Mouse (Mus musculus): ENCODE measurements around the gene Lamb3. TPM values are rescaled to one million over a fixed set of nuclear protein-coding genes. Genes with fewer than 3 reads are reported as not detected.

Gene Lamb3
- polyA plus RNA-seq, 1 experiment from 2014 or later, result 34.9 TPM

GRCm38 (mm10) chr1:193197494-193198205, 9.8 kb upstream of the Lamb3 start:
- no peaks in the 10 kb centered on the region for H3K27me3 ChIP-seq (ENCODE audit: control insufficient read depth, insufficient read depth, low read length)
- ATAC-seq (ENCODE audit: low FRiP score, low TSS enrichment), result no peak

GRCm38 (mm10) chr1:193198312-193198711, 9.2 kb upstream of the Lamb3 start:
- DNase-seq (ENCODE audit: low spot score), result no peak
- Histone ChIP-seq H3K9me3 (ENCODE audit: control insufficient read depth, low read length) (no peaks in the 10 kb centered on the region), H3K27ac (replicated peaks) (no peak overlapping the region), H3K4me1 (replicated peaks; ENCODE audit: control insufficient read depth, insufficient read depth) (no peaks in the 10 kb centered on the region), H3K9ac (ENCODE audit: low read length) (no peak overlapping the region), H3K27me3 (ENCODE audit: control insufficient read depth, insufficient read depth, low read length) (no peaks in the 10 kb centered on the region), H3K4me3 (ENCODE audit: low read depth, low read length) (no peak overlapping the region), H3K36me3 (ENCODE audit: control insufficient read depth, insufficient read depth, low read length) (no peaks in the 10 kb centered on the region), H3K4me2 (replicated peaks; ENCODE audit: low read depth) (no peak overlapping the region)
- TF ChIP-seq EP300 (optimal IDR thresholded peaks at IDR 0.05) (no peak), CTCF (IDR thresholded peaks at IDR 0.05; ENCODE audit: low read depth) (peak; percentile 64)
- 90% methylated on average over 2 of the region's 2 CpGs for WGBS
- peak; percentile 39; the same call in 1 of the 2 replicates for ATAC-seq (ENCODE audit: low FRiP score, low TSS enrichment)

More at GRCm38 (mm10) chr1:193197494-193198205, 9.8 kb upstream of the Lamb3 start:
- no peak overlapping the region for H3K4me2 ChIP-seq (replicated peaks; ENCODE audit: low read depth)
- H3K27ac ChIP-seq (replicated peaks), result no peak overlapping the region
- no peak for TF ChIP-seq CTCF (IDR thresholded peaks at IDR 0.05; ENCODE audit: low read depth)
- no peak for TF ChIP-seq EP300 (optimal IDR thresholded peaks at IDR 0.05)
- DNase-seq (ENCODE audit: low spot score), result no peak
- no peak overlapping the region for H3K9ac ChIP-seq (ENCODE audit: low read length)
- H3K4me1 ChIP-seq (replicated peaks; ENCODE audit: control insufficient read depth, insufficient read depth), result no peaks in the 10 kb centered on the region
- 86% methylated on average over 18 of the region's 18 CpGs for WGBS
- no peaks in the 10 kb centered on the region for H3K36me3 ChIP-seq (ENCODE audit: control insufficient read depth, insufficient read depth, low read length)
- no peak overlapping the region for H3K4me3 ChIP-seq (ENCODE audit: low read depth, low read length)
- H3K9me3 ChIP-seq (ENCODE audit: control insufficient read depth, low read length), result no peaks in the 10 kb centered on the region

GRCm38 (mm10) chr1:193200640-193201382, 6.7 kb upstream of the Lamb3 start:
- TF ChIP-seq EP300 (optimal IDR thresholded peaks at IDR 0.05) (no peak), CTCF (IDR thresholded peaks at IDR 0.05; ENCODE audit: low read depth) (no peak)
- no peak for ATAC-seq (ENCODE audit: low FRiP score, low TSS enrichment)
- no peaks in the 10 kb centered on the region for H3K9me3 ChIP-seq (ENCODE audit: control insufficient read depth, low read length)
- 80% methylated on average over 8 of the region's 8 CpGs for WGBS
- no peak for DNase-seq (ENCODE audit: low spot score)
- H3K4me3 ChIP-seq (ENCODE audit: low read depth, low read length), result no peak overlapping the region
- no peak overlapping the region for H3K4me2 ChIP-seq (replicated peaks; ENCODE audit: low read depth)
- H3K36me3 ChIP-seq (ENCODE audit: control insufficient read depth, insufficient read depth, low read length), result no peaks in the 10 kb centered on the region
- H3K27me3 ChIP-seq (ENCODE audit: control insufficient read depth, insufficient read depth, low read length), result no peaks in the 10 kb centered on the region
- H3K4me1 ChIP-seq (replicated peaks; ENCODE audit: control insufficient read depth, insufficient read depth), result no peaks in the 10 kb centered on the region
- H3K9ac ChIP-seq (ENCODE audit: low read length), result no peak overlapping the region
- H3K27ac ChIP-seq (replicated peaks), result no peak overlapping the region

- H3K27me3 ChIP-seq (ENCODE audit: control insufficient read depth, insufficient read depth, low read length), result no peaks in the 10 kb centered on the region
- no peak for ATAC-seq (ENCODE audit: low FRiP score, low TSS enrichment)
- H3K4me2 ChIP-seq (replicated peaks; ENCODE audit: low read depth), result no peak within 1 kb of the TSS
- H3K9ac ChIP-seq (ENCODE audit: low read length), result no peak within 1 kb of the TSS
- H3K36me3 ChIP-seq (ENCODE audit: control insufficient read depth, insufficient read depth, low read length), result no peaks in the 10 kb centered on the region
- H3K4me3 ChIP-seq (ENCODE audit: low read depth, low read length), result no peak within 1 kb of the TSS
- H3K27ac ChIP-seq (replicated peaks), result no peak within 1 kb of the TSS
- TF ChIP-seq CTCF (IDR thresholded peaks at IDR 0.05; ENCODE audit: low read depth), result no peak
- TF ChIP-seq EP300 (optimal IDR thresholded peaks at IDR 0.05), result no peak
- no peaks in the 10 kb centered on the region for H3K9me3 ChIP-seq (ENCODE audit: control insufficient read depth, low read length)
- 50% methylated on average over 5 of the region's 5 CpGs for WGBS
- no peak for DNase-seq (ENCODE audit: low spot score)
- H3K4me1 ChIP-seq (replicated peaks; ENCODE audit: control insufficient read depth, insufficient read depth), result no peaks in the 10 kb centered on the region
Observed at GRCm38 (mm10) chr1:193201383-193201778, 6.1 kb upstream of the Lamb3 start, which contains the start of gene Traf3ip3. Gene Traf3ip3, minus strand, starts transcription at chr1:193201703.

GRCm38 (mm10) chr1:193203821-193204220, 3.7 kb upstream of the Lamb3 start:
- Histone ChIP-seq H3K4me2 (replicated peaks; ENCODE audit: low read depth) (no peak overlapping the region), H3K4me3 (ENCODE audit: low read depth, low read length) (no peak overlapping the region), H3K9me3 (ENCODE audit: control insufficient read depth, low read length) (no peaks in the 10 kb centered on the region), H3K36me3 (ENCODE audit: control insufficient read depth, insufficient read depth, low read length) (no peaks in the 10 kb centered on the region), H3K9ac (ENCODE audit: low read length) (no peak overlapping the region), H3K27me3 (ENCODE audit: control insufficient read depth, insufficient read depth, low read length) (no peaks in the 10 kb centered on the region), H3K27ac (replicated peaks) (no peak overlapping the region), H3K4me1 (replicated peaks; ENCODE audit: control insufficient read depth, insufficient read depth) (no peaks in the 10 kb centered on the region)
- WGBS, result 65% methylated on average over 2 of the region's 2 CpGs
- TF ChIP-seq EP300 (optimal IDR thresholded peaks at IDR 0.05), result no peak
- TF ChIP-seq CTCF (IDR thresholded peaks at IDR 0.05; ENCODE audit: low read depth), result no peak
- ATAC-seq (ENCODE audit: low FRiP score, low TSS enrichment) (no peak), DNase-seq (ENCODE audit: low spot score) (no peak)

GRCm38 (mm10) chr1:193205431-193205830, 2.1 kb upstream of the Lamb3 start:
- H3K4me3 ChIP-seq (ENCODE audit: low read depth, low read length), result no peak overlapping the region
- no peak overlapping the region for H3K27ac ChIP-seq (replicated peaks)
- no peak overlapping the region for H3K4me2 ChIP-seq (replicated peaks; ENCODE audit: low read depth)
- no peaks in the 10 kb centered on the region for H3K9me3 ChIP-seq (ENCODE audit: control insufficient read depth, low read length)
- WGBS, result 71% methylated on average over 2 of the region's 2 CpGs
- no peaks in the 10 kb centered on the region for H3K4me1 ChIP-seq (replicated peaks; ENCODE audit: control insufficient read depth, insufficient read depth)
- H3K9ac ChIP-seq (ENCODE audit: low read length), result no peak overlapping the region
- TF ChIP-seq EP300 (optimal IDR thresholded peaks at IDR 0.05), result no peak
- TF ChIP-seq CTCF (IDR thresholded peaks at IDR 0.05; ENCODE audit: low read depth), result no peak
- no peaks in the 10 kb centered on the region for H3K27me3 ChIP-seq (ENCODE audit: control insufficient read depth, insufficient read depth, low read length)
- no peaks in the 10 kb centered on the region for H3K36me3 ChIP-seq (ENCODE audit: control insufficient read depth, insufficient read depth, low read length)
- DNase-seq (ENCODE audit: low spot score) (no peak), ATAC-seq (ENCODE audit: low FRiP score, low TSS enrichment) (no peak)
